Mouse (Mus musculus): ENCODE data around the gene Zfp655. TPM values are rescaled to one million over a fixed set of nuclear protein-coding genes. Genes with fewer than 3 reads are reported as not detected.
A peak's percentile ranks its signal among the peaks of the same experiment; 100 is the strongest.

Zfp655 gene
- polyA plus RNA-seq, 1 experiment from 2014 or later: 18.0 TPM

DNA sequence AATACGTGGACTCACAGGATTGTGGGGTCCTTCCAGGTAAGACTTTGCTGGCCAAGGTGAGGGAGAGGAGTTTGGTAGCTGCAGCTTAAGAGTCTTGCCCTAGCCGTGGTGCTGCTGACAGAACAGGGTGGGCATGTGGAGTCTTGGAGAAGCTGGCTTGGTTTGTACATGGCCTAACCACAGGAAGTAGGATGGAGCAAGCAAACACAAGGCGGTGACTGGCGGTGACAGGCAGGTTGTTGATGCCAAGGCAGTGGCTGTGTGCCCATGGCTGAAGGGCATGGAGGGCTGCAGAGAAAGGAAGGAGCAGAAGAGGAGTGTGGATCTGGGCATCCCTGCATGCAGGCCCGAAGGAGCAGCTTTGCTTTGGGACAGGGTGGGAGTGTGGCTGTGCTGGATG, 56.9 kb downstream of the Zfp655 start:
- H3K9me3 ChIP-seq (replicated peaks): no peaks in the 10 kb centered on the region
- ATAC-seq (ENCODE audit: insufficient read depth): 0 out of 2 replicates have a peak, but pooled peaks have one; percentile 11

DNA sequence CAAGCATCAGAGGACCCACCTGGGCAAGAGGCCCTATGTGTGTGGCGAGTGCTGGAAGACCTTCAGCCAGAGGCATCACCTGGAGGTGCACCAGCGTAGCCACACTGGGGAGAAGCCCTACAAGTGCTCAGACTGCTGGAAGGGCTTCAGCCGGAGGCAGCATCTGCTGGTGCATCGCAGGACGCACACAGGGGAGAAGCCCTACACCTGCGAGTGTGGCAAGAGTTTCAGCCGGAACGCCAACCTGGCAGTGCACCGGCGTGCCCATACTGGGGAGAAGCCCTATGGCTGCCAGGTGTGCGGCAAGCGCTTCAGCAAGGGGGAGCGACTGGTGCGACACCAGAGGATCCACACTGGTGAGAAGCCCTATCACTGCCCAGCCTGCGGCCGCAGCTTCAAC, 59.2 kb downstream of the Zfp655 start:
- Histone ChIP-seq H3K36me3 (replicated peaks) (peaks cover 70% of the 10 kb centered on the region), H3K9ac (no peak overlapping the region), H3K4me2 (no peak overlapping the region), H3K27me3 (no peaks in the 10 kb centered on the region), H3K27ac (replicated peaks) (no peak overlapping the region), H3K4me1 (replicated peaks) (no peaks in the 10 kb centered on the region), H3K4me3 (replicated peaks) (no peak overlapping the region), H3K9me3 (replicated peaks) (no peaks in the 10 kb centered on the region)
- 89% methylated on average over 16 of the region's 16 CpGs for WGBS (ENCODE audit: insufficient replicate concordance)
- no peak for ATAC-seq (ENCODE audit: insufficient read depth)

More for the DNA sequence above, 56.9 kb downstream of the Zfp655 start:
- no peaks in the 10 kb centered on the region for H3K4me1 ChIP-seq (replicated peaks)
- H3K4me2 ChIP-seq: no peak overlapping the region
- H3K27me3 ChIP-seq: no peaks in the 10 kb centered on the region
- peaks cover 92% of the 10 kb centered on the region for H3K36me3 ChIP-seq (replicated peaks)
- H3K4me3 ChIP-seq (replicated peaks): no peak overlapping the region
- no peak overlapping the region for H3K9ac ChIP-seq
- no peak overlapping the region for H3K27ac ChIP-seq (replicated peaks)
- WGBS (ENCODE audit: insufficient replicate concordance): 78% methylated on average over 5 of the region's 5 CpGs

DNA sequence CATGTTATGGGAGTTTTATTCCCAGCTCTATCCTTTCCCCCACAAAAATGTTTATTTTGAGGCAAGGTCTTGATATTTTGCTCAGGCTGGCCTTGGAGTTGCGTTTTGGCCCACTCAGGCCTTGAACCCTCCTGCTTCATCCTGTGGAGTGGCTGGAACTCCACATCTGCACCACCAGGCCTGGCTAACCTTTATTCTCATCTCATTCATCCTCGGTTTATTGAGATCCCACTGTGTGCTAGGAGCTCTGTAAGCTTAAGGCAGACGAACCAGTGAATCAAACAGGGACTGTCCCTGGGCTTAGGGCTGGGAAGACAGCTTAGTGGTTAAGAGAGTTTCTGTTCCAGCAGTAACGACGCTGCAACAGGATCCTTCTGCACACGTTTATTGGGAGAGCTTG, 60.9 kb downstream of the Zfp655 start:
- Histone ChIP-seq H3K4me1 (replicated peaks) (no peaks in the 10 kb centered on the region), H3K9ac (no peak overlapping the region), H3K27me3 (no peaks in the 10 kb centered on the region), H3K9me3 (replicated peaks) (no peaks in the 10 kb centered on the region), H3K4me3 (replicated peaks) (no peak overlapping the region), H3K4me2 (no peak overlapping the region), H3K36me3 (replicated peaks) (peaks cover 55% of the 10 kb centered on the region), H3K27ac (replicated peaks) (no peak overlapping the region)
- WGBS (ENCODE audit: insufficient replicate concordance): 78% methylated on average over 6 of the region's 6 CpGs
- no peak for ATAC-seq (ENCODE audit: insufficient read depth)

Other genes starting within 250 kb of the Zfp655 start
- gene Gm4871, start 199.0 kb upstream of the Zfp655 start, polyA plus RNA-seq (2015; fragmentation: Nextera tagmentation; extraction: Ambion mirVana): not detected in 2 replicates
- not detected in 2 replicates for gene 1700018F24Rik, start 188.7 kb upstream of the Zfp655 start, polyA plus RNA-seq (2015; fragmentation: Nextera tagmentation; extraction: Ambion mirVana)
- gene Arpc1a, start 147.9 kb upstream of the Zfp655 start, polyA plus RNA-seq (2015; fragmentation: Nextera tagmentation; extraction: Ambion mirVana): 54.2 and 55.3 TPM in 2 replicates
- gene Kpna7, start 147.7 kb upstream of the Zfp655 start, polyA plus RNA-seq (2015; fragmentation: Nextera tagmentation; extraction: Ambion mirVana): 0.10 TPM in 1 of 2 replicates, not detected in the other
- gene Arpc1b, start 117.5 kb upstream of the Zfp655 start, polyA plus RNA-seq (2015; fragmentation: Nextera tagmentation; extraction: Ambion mirVana): 185 and 195 TPM in 2 replicates
- gene Pdap1, start 91.5 kb upstream of the Zfp655 start, polyA plus RNA-seq (2015; fragmentation: Nextera tagmentation; extraction: Ambion mirVana): 28.8 and 36.5 TPM in 2 replicates
- 121 and 128 TPM in 2 replicates for gene Bud31, start 91.4 kb upstream of the Zfp655 start, polyA plus RNA-seq (2015; fragmentation: Nextera tagmentation; extraction: Ambion mirVana)
- gene Ptcd1, start 64.6 kb upstream of the Zfp655 start, polyA plus RNA-seq (2015; fragmentation: Nextera tagmentation; extraction: Ambion mirVana): 7.7 and 8.8 TPM in 2 replicates
- gene Cpsf4, start 64.5 kb upstream of the Zfp655 start, polyA plus RNA-seq (2015; fragmentation: Nextera tagmentation; extraction: Ambion mirVana): 24.4 and 25.1 TPM in 2 replicates
- gene Atp5j2, start 39.7 kb upstream of the Zfp655 start, polyA plus RNA-seq (2015; fragmentation: Nextera tagmentation; extraction: Ambion mirVana): 406 and 457 TPM in 2 replicates
- gene Zkscan14, start 29.8 kb upstream of the Zfp655 start, polyA plus RNA-seq (2015; fragmentation: Nextera tagmentation; extraction: Ambion mirVana): 8.7 and 8.8 TPM in 2 replicates
- 3.6 and 3.7 TPM in 2 replicates for gene Zkscan5, start 27.2 kb upstream of the Zfp655 start, polyA plus RNA-seq (2015; fragmentation: Nextera tagmentation; extraction: Ambion mirVana)
- 0.13 and 0.14 TPM in 2 replicates for gene Zscan25, start 48.8 kb downstream of the Zfp655 start, polyA plus RNA-seq (2015; fragmentation: Nextera tagmentation; extraction: Ambion mirVana)
- gene Cyp3a57, start 113.6 kb downstream of the Zfp655 start, polyA plus RNA-seq (2015; fragmentation: Nextera tagmentation; extraction: Ambion mirVana): 0.07 TPM in 1 of 2 replicates, not detected in the other
- 4.2 and 5.9 TPM in 2 replicates for gene Cyp3a16, start 238.0 kb downstream of the Zfp655 start, polyA plus RNA-seq (2015; fragmentation: Nextera tagmentation; extraction: Ambion mirVana)